Mouse (Mus musculus): ENCODE results near the gene Adamts10.

DNA sequence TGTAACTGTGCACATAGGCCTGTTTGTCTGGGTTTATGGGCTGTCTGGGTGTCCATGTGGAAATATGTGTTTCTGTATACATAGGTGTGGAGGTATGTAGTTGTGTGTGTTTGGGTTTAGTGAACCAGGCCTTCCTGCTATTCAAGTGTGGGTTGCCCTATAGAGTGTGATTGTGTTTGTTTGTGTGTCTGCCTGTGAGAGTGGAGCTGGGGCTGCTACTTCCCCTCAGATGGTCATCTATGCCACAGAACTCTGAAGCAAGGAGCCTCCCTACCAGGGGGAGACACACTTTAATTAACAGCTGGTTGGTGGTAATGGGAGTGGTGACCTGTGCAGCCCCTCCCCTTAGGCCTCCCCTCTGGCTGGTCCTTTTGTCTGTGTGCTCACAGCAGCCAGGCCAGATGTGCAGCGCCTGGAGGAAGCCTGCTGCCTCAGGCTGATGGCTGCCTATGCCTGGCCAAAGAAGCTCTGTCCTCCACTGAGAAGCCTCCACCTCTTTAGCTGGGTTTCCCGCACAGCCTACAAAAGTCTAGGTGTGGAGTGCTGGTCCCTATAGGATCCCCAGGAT is 886 bp downstream of the Adamts10 start:
- TF ChIP-seq POLR2A (IDR thresholded peaks at IDR 0.05; ENCODE audit: extremely low read depth, insufficient read depth, low read length) (no peak), CTCF (IDR thresholded peaks at IDR 0.05; ENCODE audit: extremely low read depth, insufficient read depth, low read length) (no peak)

Measured in cortical plate, adult 2 months (tissue).